Mouse (Mus musculus): ENCODE data around the gene Pfkfb4. TPM values are rescaled to one million over a fixed set of nuclear protein-coding genes. Genes with fewer than 3 reads are reported as not detected.

The Pfkfb4 gene
- total RNA-seq, 1 experiment: 5.0 TPM

DNA sequence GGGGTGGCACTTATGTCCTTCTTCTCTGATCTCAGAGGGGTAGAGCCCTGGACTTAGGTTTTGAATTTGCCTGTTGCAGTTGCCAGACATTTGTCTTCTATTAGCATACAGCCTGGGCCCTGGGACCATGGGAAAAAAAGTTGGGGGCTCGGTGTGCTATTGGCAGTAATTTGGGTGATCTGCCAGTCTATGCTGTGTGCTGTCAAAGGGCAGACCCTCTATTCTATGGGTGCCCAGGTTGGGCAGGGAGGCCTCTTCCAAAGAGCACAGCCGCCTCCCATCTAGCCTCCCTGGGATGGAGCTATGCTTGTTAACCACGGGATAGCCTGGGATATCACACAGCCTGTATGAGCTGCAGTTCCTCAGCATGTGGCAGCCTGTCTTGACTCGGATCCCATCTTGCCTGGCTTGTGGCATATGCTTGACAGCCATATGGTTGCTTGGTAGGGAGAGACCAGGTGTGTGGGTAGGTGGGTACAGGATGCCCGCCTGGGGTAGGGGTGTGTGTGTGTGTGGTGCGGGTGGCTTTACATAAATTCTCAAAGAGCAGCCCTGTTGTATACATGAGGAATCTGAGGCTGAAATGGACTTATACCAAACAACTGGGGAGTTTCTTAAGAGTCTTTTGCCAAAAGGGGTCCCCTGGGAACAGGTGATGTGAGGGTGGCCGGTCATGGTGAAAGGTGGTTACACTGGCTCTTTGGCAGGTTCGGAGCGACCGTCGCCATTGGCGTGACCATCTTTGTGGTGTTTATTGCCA, 63.9 kb downstream of the Pfkfb4 start:
- no peak overlapping the region for H3K27ac ChIP-seq (ENCODE audit: insufficient read depth, low read depth, low read length, poor library complexity, severe bottlenecking)
- H3K9me3 ChIP-seq (ENCODE audit: control insufficient read depth, insufficient read depth, low read depth, low read length): no peaks in the 10 kb centered on the region
- TF ChIP-seq MAFK (IDR thresholded peaks at IDR 0.05; ENCODE audit: insufficient read depth, low read depth, low read length) (no peak), ZC3H11A (IDR thresholded peaks at IDR 0.05; ENCODE audit: borderline replicate concordance, low read depth, low read length) (no peak), CHD2 (IDR thresholded peaks at IDR 0.05; ENCODE audit: low read depth, low read length) (no peak), HCFC1 (IDR thresholded peaks at IDR 0.05; ENCODE audit: borderline replicate concordance, insufficient read depth, low read length) (no peak), ZNF384 (IDR thresholded peaks at IDR 0.05; ENCODE audit: low read depth, low read length) (no peak)
- H3K36me3 ChIP-seq (ENCODE audit: control insufficient read depth, insufficient read depth, low read length, poor library complexity, severe bottlenecking): peaks cover 32% of the 10 kb centered on the region
- DNase-seq (ENCODE audit: low read depth, low spot score): no peak
- H3K9ac ChIP-seq (ENCODE audit: insufficient read depth, low read depth, low read length, poor library complexity, severe bottlenecking): no peak overlapping the region
- peaks cover 0 to 34% of the 10 kb centered on the region in 2 experiments; a peak in 2 of 4 replicates for H3K4me1 ChIP-seq (ENCODE audit: control insufficient read depth in 2 of 2, insufficient read depth in 2 of 2, low read length in 2 of 2, poor library complexity in 1 of 2)
- in situ Hi-C loops (cut with MboI; ENCODE audit: low sequenced_read_pairs in 2 of 2, unreplicated experiment in 2 of 2): no loop called here
- H3K4me3 ChIP-seq (ENCODE audit: insufficient read depth in 1 of 2, low read depth in 1 of 2, low read length in 2 of 2, poor library complexity in 1 of 2, severe bottlenecking in 1 of 2): no peak overlapping the region

DNA sequence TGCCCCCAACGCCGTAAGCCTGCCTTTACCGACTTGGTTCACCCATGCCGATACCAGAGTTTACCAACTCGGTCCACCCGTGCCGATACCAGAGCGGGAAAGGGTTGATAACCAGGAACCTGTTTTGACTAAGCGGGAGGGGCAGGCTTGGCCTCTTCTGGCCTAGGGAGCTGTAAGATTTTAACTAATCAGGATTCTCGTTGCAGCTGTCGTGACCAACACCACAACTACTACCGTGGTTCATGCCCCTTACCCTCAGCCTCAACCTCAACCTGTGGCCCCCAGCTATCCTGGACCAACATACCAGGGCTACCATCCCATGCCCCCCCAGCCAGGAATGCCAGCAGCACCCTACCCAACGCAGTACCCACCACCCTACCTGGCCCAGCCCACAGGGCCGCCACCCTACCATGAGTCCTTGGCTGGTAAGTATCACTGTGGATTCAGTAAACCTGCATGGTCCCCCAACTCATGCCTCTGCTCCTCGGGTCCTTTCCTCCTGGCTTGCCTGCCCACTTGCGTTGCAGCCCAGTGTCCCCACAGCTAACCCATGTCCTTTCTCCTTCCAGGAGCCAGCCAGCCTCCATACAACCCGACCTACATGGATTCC, 64.6 kb downstream of the Pfkfb4 start:
- peaks cover 32% of the 10 kb centered on the region for H3K36me3 ChIP-seq (ENCODE audit: control insufficient read depth, insufficient read depth, low read length, poor library complexity, severe bottlenecking)

DNA sequence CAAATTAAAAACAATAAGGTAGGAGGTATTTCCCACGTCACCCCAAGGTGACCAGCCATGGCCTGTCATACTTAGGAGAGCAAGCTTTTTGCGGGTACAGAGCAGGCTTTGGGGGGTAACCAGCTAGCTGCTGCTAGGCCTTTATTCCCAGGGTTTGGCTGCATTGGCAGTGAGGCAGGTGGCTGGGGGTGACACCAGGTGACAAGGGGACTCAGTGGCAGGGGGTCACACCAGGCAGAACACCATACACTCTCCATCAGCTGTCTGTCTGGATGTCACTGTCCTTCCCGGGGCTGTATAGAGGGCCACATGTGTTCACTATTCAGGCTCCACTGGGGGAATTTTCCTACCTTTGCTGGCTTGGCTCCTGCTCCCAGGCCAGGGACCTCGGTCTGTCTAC, 65.3 kb downstream of the Pfkfb4 start:
- H3K9ac ChIP-seq (ENCODE audit: insufficient read depth, low read depth, low read length, poor library complexity, severe bottlenecking): no peak overlapping the region
- in situ Hi-C loops (cut with MboI; ENCODE audit: low sequenced_read_pairs in 2 of 2, unreplicated experiment in 2 of 2): no loop called here
- peaks cover 26% of the 10 kb centered on the region for H3K36me3 ChIP-seq (ENCODE audit: control insufficient read depth, insufficient read depth, low read length, poor library complexity, severe bottlenecking)
- no peak for DNase-seq (ENCODE audit: low read depth, low spot score)
- peaks cover 0 to 30% of the 10 kb centered on the region in 2 experiments; a peak in 2 of 4 replicates for H3K4me1 ChIP-seq (ENCODE audit: control insufficient read depth in 2 of 2, insufficient read depth in 2 of 2, low read length in 2 of 2, poor library complexity in 1 of 2)
- H3K9me3 ChIP-seq (ENCODE audit: control insufficient read depth, insufficient read depth, low read depth, low read length): no peaks in the 10 kb centered on the region
- no peak overlapping the region for H3K27ac ChIP-seq (ENCODE audit: insufficient read depth, low read depth, low read length, poor library complexity, severe bottlenecking)
- no peak overlapping the region for H3K4me3 ChIP-seq (ENCODE audit: insufficient read depth in 1 of 2, low read depth in 1 of 2, low read length in 2 of 2, poor library complexity in 1 of 2, severe bottlenecking in 1 of 2)
- no peak for TF ChIP-seq MAFK (IDR thresholded peaks at IDR 0.05; ENCODE audit: insufficient read depth, low read depth, low read length)
- no peak for TF ChIP-seq CHD2 (IDR thresholded peaks at IDR 0.05; ENCODE audit: low read depth, low read length)
- no peak for TF ChIP-seq HCFC1 (IDR thresholded peaks at IDR 0.05; ENCODE audit: borderline replicate concordance, insufficient read depth, low read length)
- no peak for TF ChIP-seq ZC3H11A (IDR thresholded peaks at IDR 0.05; ENCODE audit: borderline replicate concordance, low read depth, low read length)
- TF ChIP-seq ZNF384 (IDR thresholded peaks at IDR 0.05; ENCODE audit: low read depth, low read length): no peak

More for the DNA sequence above, 64.6 kb downstream of the Pfkfb4 start:
- H3K9ac ChIP-seq (ENCODE audit: insufficient read depth, low read depth, low read length, poor library complexity, severe bottlenecking): no peak overlapping the region
- H3K9me3 ChIP-seq (ENCODE audit: control insufficient read depth, insufficient read depth, low read depth, low read length): no peaks in the 10 kb centered on the region
- no peak for DNase-seq (ENCODE audit: low read depth, low spot score)
- peaks cover 0 to 36% of the 10 kb centered on the region in 2 experiments; a peak in 2 of 4 replicates for H3K4me1 ChIP-seq (ENCODE audit: control insufficient read depth in 2 of 2, insufficient read depth in 2 of 2, low read length in 2 of 2, poor library complexity in 1 of 2)
- H3K27ac ChIP-seq (ENCODE audit: insufficient read depth, low read depth, low read length, poor library complexity, severe bottlenecking): no peak overlapping the region
- in situ Hi-C loops (cut with MboI; ENCODE audit: low sequenced_read_pairs in 2 of 2, unreplicated experiment in 2 of 2): no loop called here
- TF ChIP-seq MAFK (IDR thresholded peaks at IDR 0.05; ENCODE audit: insufficient read depth, low read depth, low read length): no peak
- no peak for TF ChIP-seq CHD2 (IDR thresholded peaks at IDR 0.05; ENCODE audit: low read depth, low read length)
- no peak overlapping the region for H3K4me3 ChIP-seq (ENCODE audit: insufficient read depth in 1 of 2, low read depth in 1 of 2, low read length in 2 of 2, poor library complexity in 1 of 2, severe bottlenecking in 1 of 2)

DNA sequence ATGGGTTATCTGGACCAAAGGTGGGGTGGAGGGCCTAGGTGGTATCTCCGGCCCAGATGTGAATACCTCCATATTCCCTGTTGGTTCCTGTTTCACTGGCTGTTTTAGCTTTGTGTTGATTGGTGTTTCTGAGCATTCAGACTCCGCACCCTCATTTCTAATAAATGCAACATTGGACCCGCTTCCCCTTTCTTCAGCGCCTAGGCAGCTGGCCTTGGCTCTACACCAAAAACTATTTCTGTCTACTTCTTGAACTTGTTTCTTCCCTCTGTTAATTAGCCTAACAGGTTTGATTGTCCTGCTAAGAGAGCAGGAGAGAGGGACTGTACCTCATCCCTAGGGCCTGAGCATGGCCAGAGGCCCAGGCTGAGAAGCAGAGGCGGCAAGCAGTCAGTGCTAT, 66.0 kb downstream of the Pfkfb4 start:
- Histone ChIP-seq H3K9me3 (ENCODE audit: control insufficient read depth, insufficient read depth, low read depth, low read length) (no peaks in the 10 kb centered on the region), H3K4me1 (ENCODE audit: control insufficient read depth in 2 of 2, insufficient read depth in 2 of 2, low read length in 2 of 2, poor library complexity in 1 of 2) (peaks cover 0 to 29% of the 10 kb centered on the region in 2 experiments; a peak in 2 of 4 replicates), H3K36me3 (ENCODE audit: control insufficient read depth, insufficient read depth, low read length, poor library complexity, severe bottlenecking) (peaks cover 26% of the 10 kb centered on the region), H3K4me3 (ENCODE audit: insufficient read depth in 1 of 2, low read depth in 1 of 2, low read length in 2 of 2, poor library complexity in 1 of 2, severe bottlenecking in 1 of 2) (no peak overlapping the region), H3K27ac (ENCODE audit: insufficient read depth, low read depth, low read length, poor library complexity, severe bottlenecking) (no peak overlapping the region), H3K9ac (ENCODE audit: insufficient read depth, low read depth, low read length, poor library complexity, severe bottlenecking) (no peak overlapping the region)
- no peak for DNase-seq (ENCODE audit: low read depth, low spot score)
- TF ChIP-seq ZC3H11A (IDR thresholded peaks at IDR 0.05; ENCODE audit: borderline replicate concordance, low read depth, low read length) (no peak), HCFC1 (IDR thresholded peaks at IDR 0.05; ENCODE audit: borderline replicate concordance, insufficient read depth, low read length) (no peak), CHD2 (IDR thresholded peaks at IDR 0.05; ENCODE audit: low read depth, low read length) (no peak), ZNF384 (IDR thresholded peaks at IDR 0.05; ENCODE audit: low read depth, low read length) (no peak), MAFK (IDR thresholded peaks at IDR 0.05; ENCODE audit: insufficient read depth, low read depth, low read length) (no peak)
- in situ Hi-C loops (cut with MboI; ENCODE audit: low sequenced_read_pairs in 2 of 2, unreplicated experiment in 2 of 2): no loop called here
